Mouse (Mus musculus) limb, embryonic 12.5 days (tissue): ENCODE measurements around the gene Vsig4. TPM values are rescaled to one million over a fixed set of nuclear protein-coding genes. Genes with fewer than 3 reads are reported as not detected.
A peak's percentile ranks its signal among the peaks of the same experiment; 100 is the strongest.
"Not testable (repeated sequence)": the region's sequence is repeated elsewhere in the genome, so short reads cannot be mapped to it uniquely, and the experiment has no call there.

ENCODE experiments used
- ATAC-seq: fragments of 200-750 bp; cut with Nextera tagmentation; 2 replicates; pipeline ENCODE4 v1.8.0; 2017; ENCODE audit warnings: low read depth, moderate TSS enrichment; ENCODE audit not compliant: insufficient number of reproducible peaks, insufficient read depth, low FRiP score, low TSS enrichment
- H3K27ac ChIP-seq: fragments of 300-500 bp; sonication (generic); 2 replicates; pipeline ENCODE4 v1.5.1; 2016; ENCODE audit warnings: mild to moderate bottlenecking, moderate library complexity
- H3K27me3 ChIP-seq: fragments of 300-500 bp; sonication (generic); 2 replicates; pipeline ENCODE4 v1.6.1; 2016; ENCODE audit warnings: mild to moderate bottlenecking, moderate library complexity
- H3K36me3 ChIP-seq: fragments of 300-500 bp; sonication (generic); 2 replicates; pipeline ENCODE4 v1.6.1; 2016; ENCODE audit warnings: mild to moderate bottlenecking, moderate library complexity
- H3K4me1 ChIP-seq: fragments of 300-500 bp; sonication (generic); replicated peaks from 2 replicates; pipeline ENCODE4 v1.6.1; 2016
- H3K4me2 ChIP-seq: fragments of 300-500 bp; sonication (generic); 2 replicates; pipeline ENCODE4 v1.6.1; 2016; ENCODE audit warnings: mild to moderate bottlenecking, moderate library complexity
- H3K4me3 ChIP-seq: fragments of 300-500 bp; sonication (generic); replicated peaks from 2 replicates; pipeline ENCODE4 v1.5.1; 2016; ENCODE audit warnings: mild to moderate bottlenecking
- H3K9ac ChIP-seq: fragments of 300-500 bp; sonication (generic); replicated peaks from 2 replicates; pipeline ENCODE4 v1.6.1; 2016; ENCODE audit warnings: mild to moderate bottlenecking, moderate library complexity
- H3K9me3 ChIP-seq: fragments of 300-500 bp; sonication (generic); 2 replicates; pipeline ENCODE4 v1.6.1; 2016; ENCODE audit warnings: mild to moderate bottlenecking, moderate library complexity
- WGBS: fragments of 180-500 bp; shearing (Covaris S2); methylation state at CpG from one replicate; pipeline ENCODE4 v1.1.7; 2016; 5-methylcytosine and 5-hydroxymethylcytosine counted together
- microRNA counts: library from miRNA; unstranded; fragments of <30 nt; microRNA quantifications from one replicate; lab custom pipeline; 2017
- microRNA-seq: library from miRNA; unstranded; fragments of <30 nt; microRNA quantifications from one replicate; pipeline ENCODE4, GENCODE M21; 2017
- polyA plus RNA-seq: library from polyadenylated mRNA; unstranded; fragments of >200 nt; fragmentation: Nextera tagmentation; extraction: Ambion mirVana; gene quantifications from 2 replicates; pipeline ENCODE4 v1.2.1, GENCODE M21; 2016

Gene Vsig4
- polyA plus RNA-seq, 1 experiment from 2014 or later, result not detected

- not testable (repeated sequence) for H3K4me2 ChIP-seq, H3K27me3 ChIP-seq, ATAC-seq, H3K27ac ChIP-seq, H3K9ac ChIP-seq, H3K36me3 ChIP-seq, H3K4me3 ChIP-seq, H3K9me3 ChIP-seq, H3K4me1 ChIP-seq
- WGBS, result 85% methylated on average over 3 of the region's 3 CpGs
These were observed 88.1 kb downstream of the Vsig4 start for GRCm38 (mm10) chrX:96205143-96205542.

MicroRNA genes within 50 kb of the gene (microRNA counts, 519-probe panel; counts per million panel counts)
- microRNA mmu-miR-223 (lab: Ali Mortazavi, UCI), result 4,416 counts per million, percentile 34 among the panel's probes with 10 or more counts

Small RNA genes lying within 50 kb of the gene (microRNA-seq; reads per million reads assigned to microRNA genes)
- gene Mir223, result 251 reads per million, percentile 63 among the genes with 10 or more reads in this experiment

Other genes with a start within 250 kb of the Vsig4 start
- 66.1 and 78.8 TPM in 2 replicates for gene Msn, start 197.4 kb downstream of the Vsig4 start, polyA plus RNA-seq
- 29.0 and 30.7 TPM in 2 replicates for gene Heph, start 161.9 kb upstream of the Vsig4 start, polyA plus RNA-seq
- 0.19 and 0.28 TPM in 2 replicates for gene Hsf3, start 162.9 kb upstream of the Vsig4 start, polyA plus RNA-seq